Mouse (Mus musculus): ENCODE results near the gene Rab11fip5. TPM values are rescaled to one million over a fixed set of nuclear protein-coding genes. Genes with fewer than 3 reads are reported as not detected.

Rab11fip5 gene
- 21.9 and 22.4 TPM in 2 replicates for polyA plus RNA-seq (2012; rRNA removed)

GRCm38 (mm10) chr6:85373951-85374733 lies at the start of gene Rab11fip5:
Rab11fip5 (minus strand) TSS chr6:85374634.
- no peak for DNase-seq (ENCODE audit: low read depth)

- DNase-seq (ENCODE audit: low read depth): no peak
Observed at GRCm38 (mm10) chr6:85423836-85424379, 49.5 kb upstream of the Rab11fip5 start, which contains the start of gene Noto. Noto (plus strand) TSS chr6:85423886.

- no peak for DNase-seq (ENCODE audit: low read depth)
Observed at GRCm38 (mm10) chr6:85419150-85419549, 44.7 kb upstream of the Rab11fip5 start.

GRCm38 (mm10) chr6:85415829-85416228 lies 41.4 kb upstream of the Rab11fip5 start:
- no peak for DNase-seq (ENCODE audit: low read depth)

GRCm38 (mm10) chr6:85410771-85411273 lies 36.4 kb upstream of the Rab11fip5 start:
- peak; percentile 27 for DNase-seq (ENCODE audit: low read depth)

- no peak for DNase-seq (ENCODE audit: low read depth)
Observed at GRCm38 (mm10) chr6:85409003-85409402, 34.6 kb upstream of the Rab11fip5 start.

- DNase-seq (ENCODE audit: low read depth): no peak
Observed at GRCm38 (mm10) chr6:85403039-85403438, 28.6 kb upstream of the Rab11fip5 start.

- DNase-seq (ENCODE audit: low read depth): no peak
Observed at GRCm38 (mm10) chr6:85402613-85403012, 28.2 kb upstream of the Rab11fip5 start.

- no peak for DNase-seq (ENCODE audit: low read depth)
Observed at GRCm38 (mm10) chr6:85399715-85400114, 25.3 kb upstream of the Rab11fip5 start.

GRCm38 (mm10) chr6:85397165-85397564 lies 22.7 kb upstream of the Rab11fip5 start:
- DNase-seq (ENCODE audit: low read depth): no peak

GRCm38 (mm10) chr6:85395360-85395759 lies 20.9 kb upstream of the Rab11fip5 start:
- no peak for DNase-seq (ENCODE audit: low read depth)

- DNase-seq (ENCODE audit: low read depth): no peak
Observed at GRCm38 (mm10) chr6:85391803-85392202, 17.4 kb upstream of the Rab11fip5 start.

- DNase-seq (ENCODE audit: low read depth): no peak
Observed at GRCm38 (mm10) chr6:85388608-85389007, 14.2 kb upstream of the Rab11fip5 start.

- DNase-seq (ENCODE audit: low read depth): no peak
Observed at GRCm38 (mm10) chr6:85382791-85383190, 8.4 kb upstream of the Rab11fip5 start.

GRCm38 (mm10) chr6:85381648-85382020 lies 7.2 kb upstream of the Rab11fip5 start:
- DNase-seq (ENCODE audit: low read depth): no peak

- no peak for DNase-seq (ENCODE audit: low read depth)
Observed at GRCm38 (mm10) chr6:85380901-85381647, 6.6 kb upstream of the Rab11fip5 start.

GRCm38 (mm10) chr6:85380201-85380900 lies 5.9 kb upstream of the Rab11fip5 start:
- peak; percentile 56 for DNase-seq (ENCODE audit: low read depth)

- no peak for DNase-seq (ENCODE audit: low read depth)
Observed at GRCm38 (mm10) chr6:85378629-85379028, 4.2 kb upstream of the Rab11fip5 start.

GRCm38 (mm10) chr6:85377876-85378275 lies 3.4 kb upstream of the Rab11fip5 start:
- DNase-seq (ENCODE audit: low read depth): no peak

- DNase-seq (ENCODE audit: low read depth): no peak
Observed at GRCm38 (mm10) chr6:85377066-85377734, 2.8 kb upstream of the Rab11fip5 start.

GRCm38 (mm10) chr6:85374734-85375114 lies 290 bp upstream of the Rab11fip5 start:
- peak; percentile 75 for DNase-seq (ENCODE audit: low read depth)
